Mouse (Mus musculus): ENCODE results near the gene Mgrn1. TPM values are rescaled to one million over a fixed set of nuclear protein-coding genes. Genes with fewer than 3 reads are reported as not detected.

Mgrn1 gene
- polyA plus RNA-seq, 1 experiment from 2014 or later, result 57.8 TPM

- no peak overlapping the region for H3K9ac ChIP-seq (ENCODE audit: low read depth, low read length)
Observed at GRCm38 (mm10) chr16:4866101-4866695, 19.9 kb upstream of the Mgrn1 start.

GRCm38 (mm10) chr16:4870490-4870889, 15.6 kb upstream of the Mgrn1 start:
- H3K27ac ChIP-seq (ENCODE audit: low read depth, low read length), result no peak overlapping the region
- WGBS, result 87% methylated on average over 5 of the region's 5 CpGs

More at GRCm38 (mm10) chr16:4866101-4866695, 19.9 kb upstream of the Mgrn1 start:
- Histone ChIP-seq H3K36me3 (ENCODE audit: control insufficient read depth, insufficient read depth) (peaks cover 17% of the 10 kb centered on the region; the same call in 1 of the 2 replicates), H3K4me3 (ENCODE audit: low read depth, low read length) (no peak overlapping the region), H3K4me2 (replicated peaks; ENCODE audit: low read depth) (no peak overlapping the region), H3K9me3 (ENCODE audit: control insufficient read depth) (no peaks in the 10 kb centered on the region), H3K27me3 (replicated peaks; ENCODE audit: control insufficient read depth, insufficient read depth, low read length) (no peaks in the 10 kb centered on the region), H3K27ac (ENCODE audit: low read depth, low read length) (no peak overlapping the region), H3K4me1 (replicated peaks; ENCODE audit: control insufficient read depth, insufficient read depth, low read length) (no peaks in the 10 kb centered on the region)
- TF ChIP-seq CTCF (IDR thresholded peaks at IDR 0.05; ENCODE audit: low read depth), result no peak
- WGBS, result 61% methylated on average over 7 of the region's 7 CpGs
- no peak for ATAC-seq

GRCm38 (mm10) chr16:4871926-4872325, 14.1 kb upstream of the Mgrn1 start:
- Histone ChIP-seq H3K9ac (ENCODE audit: low read depth, low read length) (no peak overlapping the region), H3K4me1 (replicated peaks; ENCODE audit: control insufficient read depth, insufficient read depth, low read length) (no peaks in the 10 kb centered on the region), H3K27ac (ENCODE audit: low read depth, low read length) (no peak overlapping the region), H3K4me3 (ENCODE audit: low read depth, low read length) (no peak overlapping the region), H3K4me2 (replicated peaks; ENCODE audit: low read depth) (no peak overlapping the region), H3K36me3 (ENCODE audit: control insufficient read depth, insufficient read depth) (peaks cover 47% of the 10 kb centered on the region; the same call in 1 of the 2 replicates), H3K27me3 (replicated peaks; ENCODE audit: control insufficient read depth, insufficient read depth, low read length) (no peaks in the 10 kb centered on the region), H3K9me3 (ENCODE audit: control insufficient read depth) (no peaks in the 10 kb centered on the region)
- ATAC-seq, result no peak
- TF ChIP-seq CTCF (IDR thresholded peaks at IDR 0.05; ENCODE audit: low read depth), result no peak
- 71% methylated on average over 2 of the region's 2 CpGs for WGBS

More at GRCm38 (mm10) chr16:4870490-4870889, 15.6 kb upstream of the Mgrn1 start:
- Histone ChIP-seq H3K4me1 (replicated peaks; ENCODE audit: control insufficient read depth, insufficient read depth, low read length) (no peaks in the 10 kb centered on the region), H3K4me3 (ENCODE audit: low read depth, low read length) (no peak overlapping the region), H3K9ac (ENCODE audit: low read depth, low read length) (no peak overlapping the region), H3K4me2 (replicated peaks; ENCODE audit: low read depth) (no peak overlapping the region), H3K36me3 (ENCODE audit: control insufficient read depth, insufficient read depth) (peaks cover 37% of the 10 kb centered on the region; the same call in 1 of the 2 replicates), H3K27me3 (replicated peaks; ENCODE audit: control insufficient read depth, insufficient read depth, low read length) (no peaks in the 10 kb centered on the region), H3K9me3 (ENCODE audit: control insufficient read depth) (no peaks in the 10 kb centered on the region)
- ATAC-seq, result no peak
- TF ChIP-seq CTCF (IDR thresholded peaks at IDR 0.05; ENCODE audit: low read depth), result no peak

- Histone ChIP-seq H3K27ac (ENCODE audit: low read depth, low read length) (no peak overlapping the region), H3K36me3 (ENCODE audit: control insufficient read depth, insufficient read depth) (peaks cover 37% of the 10 kb centered on the region; the same call in 1 of the 2 replicates), H3K4me2 (replicated peaks; ENCODE audit: low read depth) (no peak overlapping the region), H3K4me3 (ENCODE audit: low read depth, low read length) (no peak overlapping the region), H3K9me3 (ENCODE audit: control insufficient read depth) (no peaks in the 10 kb centered on the region), H3K4me1 (replicated peaks; ENCODE audit: control insufficient read depth, insufficient read depth, low read length) (peaks cover 8% of the 10 kb centered on the region), H3K27me3 (replicated peaks; ENCODE audit: control insufficient read depth, insufficient read depth, low read length) (no peaks in the 10 kb centered on the region), H3K9ac (ENCODE audit: low read depth, low read length) (no peak overlapping the region)
- WGBS, result 73% methylated on average over 23 of the region's 23 CpGs
- no peak for TF ChIP-seq CTCF (IDR thresholded peaks at IDR 0.05; ENCODE audit: low read depth)
- ATAC-seq, result no peak
Observed at GRCm38 (mm10) chr16:4875198-4876032, 10.6 kb upstream of the Mgrn1 start.

GRCm38 (mm10) chr16:4876033-4876680, 9.9 kb upstream of the Mgrn1 start:
- TF ChIP-seq CTCF (IDR thresholded peaks at IDR 0.05; ENCODE audit: low read depth), result no peak
- ATAC-seq, result no peak
- Histone ChIP-seq H3K27me3 (replicated peaks; ENCODE audit: control insufficient read depth, insufficient read depth, low read length) (no peaks in the 10 kb centered on the region), H3K4me1 (replicated peaks; ENCODE audit: control insufficient read depth, insufficient read depth, low read length) (peaks cover 8% of the 10 kb centered on the region), H3K36me3 (ENCODE audit: control insufficient read depth, insufficient read depth) (peaks cover 30% of the 10 kb centered on the region; the same call in 1 of the 2 replicates), H3K9me3 (ENCODE audit: control insufficient read depth) (no peaks in the 10 kb centered on the region), H3K9ac (ENCODE audit: low read depth, low read length) (no peak overlapping the region), H3K4me2 (replicated peaks; ENCODE audit: low read depth) (no peak overlapping the region), H3K27ac (ENCODE audit: low read depth, low read length) (no peak overlapping the region), H3K4me3 (ENCODE audit: low read depth, low read length) (no peak overlapping the region)
- WGBS, result 73% methylated on average over 8 of the region's 8 CpGs

GRCm38 (mm10) chr16:4877195-4877594, 8.9 kb upstream of the Mgrn1 start:
- Histone ChIP-seq H3K36me3 (ENCODE audit: control insufficient read depth, insufficient read depth) (peaks cover 30% of the 10 kb centered on the region; the same call in 1 of the 2 replicates), H3K9me3 (ENCODE audit: control insufficient read depth) (no peaks in the 10 kb centered on the region), H3K4me3 (ENCODE audit: low read depth, low read length) (no peak overlapping the region; the same call in 1 of the 2 replicates), H3K4me2 (replicated peaks; ENCODE audit: low read depth) (peak overlapping the region; percentile 74), H3K9ac (ENCODE audit: low read depth, low read length) (peak overlapping the region; percentile 34; the same call in 1 of the 2 replicates), H3K27me3 (replicated peaks; ENCODE audit: control insufficient read depth, insufficient read depth, low read length) (no peaks in the 10 kb centered on the region), H3K27ac (ENCODE audit: low read depth, low read length) (no peak overlapping the region), H3K4me1 (replicated peaks; ENCODE audit: control insufficient read depth, insufficient read depth, low read length) (peaks cover 8% of the 10 kb centered on the region)
- ATAC-seq, result no peak
- 68% methylated on average over 4 of the region's 4 CpGs for WGBS
- no peak for TF ChIP-seq CTCF (IDR thresholded peaks at IDR 0.05; ENCODE audit: low read depth)

Measured in intestine, postnatal 0 days (tissue).